Mouse (Mus musculus) hindbrain, embryonic 13.5 days (tissue): ENCODE results near the gene Zbtb8a. TPM values are rescaled to one million over a fixed set of nuclear protein-coding genes. Genes with fewer than 3 reads are reported as not detected.

Experiments used
- ATAC-seq: fragments of 200-750 bp; cut with Nextera tagmentation; 2 replicates; pipeline ENCODE4 v1.8.0; 2017; ENCODE audit warnings: moderate TSS enrichment; ENCODE audit not compliant: low FRiP score
- H3K27ac ChIP-seq: fragments of 300-500 bp; sonication (generic); 2 replicates; pipeline ENCODE4 v1.5.1; 2015; ENCODE audit warnings: inconsistent platforms, mild to moderate bottlenecking, moderate library complexity
- H3K27me3 ChIP-seq: fragments of 300-500 bp; sonication (generic); 2 replicates; pipeline ENCODE4 v1.6.1; 2015; ENCODE audit warnings: mild to moderate bottlenecking, inconsistent platforms
- H3K36me3 ChIP-seq: fragments of 300-500 bp; sonication (generic); 2 replicates; pipeline ENCODE4 v1.6.1; 2015; ENCODE audit warnings: mild to moderate bottlenecking, inconsistent platforms
- H3K4me1 ChIP-seq: fragments of 300-500 bp; sonication (generic); replicated peaks from 2 replicates; pipeline ENCODE4 v1.6.1; 2015; ENCODE audit warnings: inconsistent platforms
- H3K4me2 ChIP-seq: fragments of 300-500 bp; sonication (generic); 2 replicates; pipeline ENCODE4 v1.6.1; 2015; ENCODE audit warnings: inconsistent platforms, mild to moderate bottlenecking, moderate library complexity
- H3K4me3 ChIP-seq: fragments of 300-500 bp; sonication (generic); 2 replicates; pipeline ENCODE4 v1.5.1; 2015; ENCODE audit warnings: mild to moderate bottlenecking, inconsistent platforms
- H3K9ac ChIP-seq: fragments of 300-500 bp; sonication (generic); 2 replicates; pipeline ENCODE4 v1.6.1; 2015; ENCODE audit warnings: mild to moderate bottlenecking, inconsistent platforms
- H3K9me3 ChIP-seq: fragments of 300-500 bp; sonication (generic); 2 replicates; pipeline ENCODE4 v1.6.1; 2016; ENCODE audit warnings: inconsistent platforms
- WGBS: fragments of 180-500 bp; shearing (Covaris S2); methylation state at CpG from one replicate; pipeline ENCODE4 v1.1.7; 2015; 5-methylcytosine and 5-hydroxymethylcytosine counted together
- polyA plus RNA-seq: library from polyadenylated mRNA; unstranded; fragments of >200 nt; fragmentation: Nextera tagmentation; extraction: Ambion mirVana; gene quantifications from 2 replicates; pipeline ENCODE4 v1.2.1, GENCODE M21; 2015

Zbtb8a gene
- polyA plus RNA-seq, 1 experiment from 2014 or later: 18.9 TPM

- no peak for ATAC-seq
- Histone ChIP-seq H3K4me3 (no peak overlapping the region), H3K9me3 (no peaks in the 10 kb centered on the region), H3K4me1 (no peaks in the 10 kb centered on the region), H3K27me3 (no peaks in the 10 kb centered on the region), H3K9ac (no peak overlapping the region), H3K36me3 (no peaks in the 10 kb centered on the region), H3K4me2 (no peak overlapping the region), H3K27ac (no peak overlapping the region)
- 54% methylated on average over 5 of the region's 5 CpGs for WGBS
These were observed 10.5 kb upstream of the Zbtb8a start for GRCm38 (mm10) chr4:129388404-129388803.

GRCm38 (mm10) chr4:129386989-129387388, 9.1 kb upstream of the Zbtb8a start:
- Histone ChIP-seq H3K36me3 (no peaks in the 10 kb centered on the region), H3K9ac (no peak overlapping the region), H3K9me3 (no peaks in the 10 kb centered on the region), H3K4me3 (no peak overlapping the region), H3K27ac (no peak overlapping the region), H3K4me1 (no peaks in the 10 kb centered on the region), H3K27me3 (no peaks in the 10 kb centered on the region), H3K4me2 (no peak overlapping the region)
- ATAC-seq: no peak
- 90% methylated on average over 2 of the region's 2 CpGs for WGBS

- 93% methylated on average over 8 of the region's 8 CpGs for WGBS
- H3K4me3 ChIP-seq: no peak overlapping the region
These were observed 8.5 kb upstream of the Zbtb8a start for GRCm38 (mm10) chr4:129386269-129386946.

GRCm38 (mm10) chr4:129385685-129386084, 7.8 kb upstream of the Zbtb8a start:
- Histone ChIP-seq H3K4me3 (no peak overlapping the region), H3K4me1 (no peaks in the 10 kb centered on the region), H3K27me3 (no peaks in the 10 kb centered on the region), H3K27ac (no peak overlapping the region), H3K36me3 (no peaks in the 10 kb centered on the region), H3K4me2 (no peak overlapping the region), H3K9me3 (no peaks in the 10 kb centered on the region), H3K9ac (no peak overlapping the region)
- ATAC-seq: no peak
- WGBS: 91% methylated on average over 11 of the region's 11 CpGs

More at GRCm38 (mm10) chr4:129386269-129386946, 8.5 kb upstream of the Zbtb8a start:
- Histone ChIP-seq H3K9ac (no peak overlapping the region), H3K9me3 (no peaks in the 10 kb centered on the region), H3K36me3 (no peaks in the 10 kb centered on the region), H3K27ac (no peak overlapping the region), H3K4me2 (no peak overlapping the region), H3K27me3 (no peaks in the 10 kb centered on the region), H3K4me1 (no peaks in the 10 kb centered on the region)
- ATAC-seq: no peak

- no peak overlapping the region for H3K9ac ChIP-seq
- 44% methylated on average over 6 of the region's 6 CpGs for WGBS
- ATAC-seq: no peak
- no peaks in the 10 kb centered on the region for H3K4me1 ChIP-seq
- no peaks in the 10 kb centered on the region for H3K36me3 ChIP-seq
- peaks cover 9% of the 10 kb centered on the region; the same call in 1 of the 2 replicates for H3K27me3 ChIP-seq
- no peak overlapping the region for H3K4me2 ChIP-seq
- no peaks in the 10 kb centered on the region for H3K9me3 ChIP-seq
- H3K27ac ChIP-seq: no peak overlapping the region
- no peak overlapping the region for H3K4me3 ChIP-seq
These were observed 6.5 kb upstream of the Zbtb8a start for GRCm38 (mm10) chr4:129384440-129384839.

GRCm38 (mm10) chr4:129383586-129383985, 5.7 kb upstream of the Zbtb8a start:
- H3K27me3 ChIP-seq: peaks cover 15% of the 10 kb centered on the region
- H3K36me3 ChIP-seq: no peaks in the 10 kb centered on the region
- no peak overlapping the region for H3K9ac ChIP-seq
- ATAC-seq: no peak
- no peaks in the 10 kb centered on the region for H3K4me1 ChIP-seq
- H3K27ac ChIP-seq: no peak overlapping the region
- H3K4me3 ChIP-seq: no peak overlapping the region
- H3K4me2 ChIP-seq: no peak overlapping the region
- no peaks in the 10 kb centered on the region for H3K9me3 ChIP-seq
- 93% methylated on average over 3 of the region's 3 CpGs for WGBS

GRCm38 (mm10) chr4:129382488-129382887, 4.6 kb upstream of the Zbtb8a start:
- H3K4me1 ChIP-seq: no peaks in the 10 kb centered on the region
- no peak overlapping the region for H3K27ac ChIP-seq
- no peak overlapping the region for H3K4me2 ChIP-seq
- WGBS: 85% methylated on average over 2 of the region's 2 CpGs
- H3K9me3 ChIP-seq: no peaks in the 10 kb centered on the region
- H3K27me3 ChIP-seq: peaks cover 15% of the 10 kb centered on the region
- H3K9ac ChIP-seq: no peak overlapping the region
- no peak overlapping the region for H3K4me3 ChIP-seq
- no peaks in the 10 kb centered on the region for H3K36me3 ChIP-seq
- no peak for ATAC-seq

- H3K9me3 ChIP-seq: no peaks in the 10 kb centered on the region
- no peaks in the 10 kb centered on the region for H3K36me3 ChIP-seq
- no peak overlapping the region for H3K9ac ChIP-seq
- H3K27ac ChIP-seq: no peak overlapping the region
- H3K4me3 ChIP-seq: no peak overlapping the region
- no peak for ATAC-seq
- 94% methylated on average over 9 of the region's 9 CpGs for WGBS
- H3K4me1 ChIP-seq: no peaks in the 10 kb centered on the region
- H3K27me3 ChIP-seq: peaks cover 15% of the 10 kb centered on the region
- no peak overlapping the region for H3K4me2 ChIP-seq
These were observed 4.1 kb upstream of the Zbtb8a start for GRCm38 (mm10) chr4:129382029-129382428.

GRCm38 (mm10) chr4:129381148-129381547, 3.2 kb upstream of the Zbtb8a start:
- WGBS: 78% methylated on average over 8 of the region's 8 CpGs
- H3K36me3 ChIP-seq: no peaks in the 10 kb centered on the region
- peaks cover 8% of the 10 kb centered on the region for H3K4me1 ChIP-seq
- H3K27me3 ChIP-seq: peaks cover 15% of the 10 kb centered on the region
- no peaks in the 10 kb centered on the region for H3K9me3 ChIP-seq
- H3K9ac ChIP-seq: no peak overlapping the region
- no peak for ATAC-seq
- no peak overlapping the region for H3K4me2 ChIP-seq
- H3K4me3 ChIP-seq: no peak overlapping the region
- no peak overlapping the region for H3K27ac ChIP-seq

- Histone ChIP-seq H3K9ac (no peak overlapping the region), H3K27me3 (peaks cover 20% of the 10 kb centered on the region), H3K4me2 (no peak overlapping the region), H3K4me3 (no peak overlapping the region), H3K9me3 (no peaks in the 10 kb centered on the region), H3K36me3 (no peaks in the 10 kb centered on the region), H3K4me1 (peaks cover 17% of the 10 kb centered on the region), H3K27ac (no peak overlapping the region)
- no peak for ATAC-seq
- 84% methylated on average over 3 of the region's 3 CpGs for WGBS
These were observed 1.9 kb upstream of the Zbtb8a start for GRCm38 (mm10) chr4:129379805-129380204.

GRCm38 (mm10) chr4:129376961-129377545, 863 bp downstream of the Zbtb8a start:
- H3K9ac ChIP-seq: peak overlapping the region; percentile 91
- H3K9me3 ChIP-seq: no peaks in the 10 kb centered on the region
- under 1% methylated on average over 43 of the region's 68 CpGs for WGBS
- no peaks in the 10 kb centered on the region for H3K36me3 ChIP-seq
- H3K4me3 ChIP-seq: peak overlapping the region; percentile 79
- H3K4me1 ChIP-seq: peaks cover 18% of the 10 kb centered on the region
- ATAC-seq: peak; percentile 62
- peaks cover 20% of the 10 kb centered on the region for H3K27me3 ChIP-seq
- peak overlapping the region; percentile 92 for H3K27ac ChIP-seq
- peak overlapping the region; percentile 65 for H3K4me2 ChIP-seq

GRCm38 (mm10) chr4:129375821-129376220, 2.1 kb downstream of the Zbtb8a start:
- Histone ChIP-seq H3K9me3 (no peaks in the 10 kb centered on the region), H3K4me2 (peak overlapping the region; percentile 65; the same call in 1 of the 2 replicates), H3K36me3 (no peaks in the 10 kb centered on the region), H3K4me3 (no peak overlapping the region), H3K4me1 (peaks cover 18% of the 10 kb centered on the region), H3K27ac (no peak overlapping the region), H3K9ac (no peak overlapping the region), H3K27me3 (peaks cover 20% of the 10 kb centered on the region)
- WGBS: 83% methylated on average over 5 of the region's 5 CpGs
- no peak for ATAC-seq

GRCm38 (mm10) chr4:129375000-129375399, 2.9 kb downstream of the Zbtb8a start:
- Histone ChIP-seq H3K9me3 (no peaks in the 10 kb centered on the region), H3K27me3 (peaks cover 17% of the 10 kb centered on the region; the same call in 1 of the 2 replicates), H3K9ac (peak overlapping the region; percentile 19; the same call in 1 of the 2 replicates), H3K27ac (no peak overlapping the region), H3K4me3 (no peak overlapping the region), H3K4me2 (0 out of 2 replicates have a peak overlapping the region, but pooled peaks have one; percentile 15), H3K36me3 (no peaks in the 10 kb centered on the region), H3K4me1 (peaks cover 18% of the 10 kb centered on the region)
- no peak for ATAC-seq
- 25% methylated on average over 6 of the region's 6 CpGs for WGBS
